Mouse (Mus musculus): ENCODE results near the gene Spata46. TPM values are rescaled to one million over a fixed set of nuclear protein-coding genes. Genes with fewer than 3 reads are reported as not detected.

Spata46 gene
- total and polyA plus RNA-seq, 3 experiments: 0.13 TPM; not detected in 2

GRCm38 (mm10) chr1:170332775-170333174 lies 24.2 kb downstream of the Spata46 start:
- TF ChIP-seq ZNF384 (IDR thresholded peaks at IDR 0.05; ENCODE audit: low read depth, low read length) (no peak), MAX (IDR thresholded peaks at IDR 0.05; ENCODE audit: low read length) (no peak), POLR2A (IDR thresholded peaks at IDR 0.05; ENCODE audit: control insufficient read depth in 1 of 2, insufficient read depth in 1 of 2, low read depth in 1 of 2, low read length in 2 of 2, poor library complexity in 1 of 2) (no peak), UBTF (IDR thresholded peaks at IDR 0.05; ENCODE audit: borderline replicate concordance, insufficient read depth, low read depth, low read length) (no peak), CHD2 (IDR thresholded peaks at IDR 0.05; ENCODE audit: low read length) (no peak), JUND (IDR thresholded peaks at IDR 0.05; ENCODE audit: low read depth, low read length) (no peak), GATA1 (IDR thresholded peaks at IDR 0.05; ENCODE audit: low read depth, low read length) (no peak), TAL1 (IDR thresholded peaks at IDR 0.05; ENCODE audit: low read length) (no peak), SMC3 (IDR thresholded peaks at IDR 0.05; ENCODE audit: low read depth, low read length) (no peak), CTCF (IDR thresholded peaks at IDR 0.05 in 2 of 3, conservative IDR thresholded peaks at IDR 0.05 in 1 of 3; ENCODE audit: control insufficient read depth in 1 of 3, insufficient read depth in 1 of 3, low read depth in 2 of 3, low read length in 3 of 3, poor library complexity in 1 of 3, severe bottlenecking in 1 of 3) (no peak), MEF2A (IDR thresholded peaks at IDR 0.05; ENCODE audit: extremely low read depth, insufficient replicate concordance, low read depth, low read length, poor library complexity, severe bottlenecking) (no peak), KAT2A (conservative IDR thresholded peaks at IDR 0.05; ENCODE audit: low read depth, low read length) (no peak), EP300 (IDR thresholded peaks at IDR 0.05; ENCODE audit: low read depth in 1 of 2, low read length in 2 of 2) (no peak), MXI1 (IDR thresholded peaks at IDR 0.05; ENCODE audit: low read depth, low read length) (no peak), MYC (IDR thresholded peaks at IDR 0.05; ENCODE audit: low read depth, low read length) (no peak), NRF1 (IDR thresholded peaks at IDR 0.05; ENCODE audit: insufficient read depth, low read depth, low read length, poor library complexity, severe bottlenecking) (no peak), HCFC1 (IDR thresholded peaks at IDR 0.05; ENCODE audit: low read depth, low read length) (no peak)
- H3K9me3 ChIP-seq (replicated peaks; ENCODE audit: insufficient read depth, low read length): no peaks in the 10 kb centered on the region
- H3K27me3 ChIP-seq (ENCODE audit: control insufficient read depth in 1 of 2, insufficient read depth in 2 of 2, low read length in 2 of 2): no peaks in the 10 kb centered on the region
- H3K4me1 ChIP-seq (ENCODE audit: control insufficient read depth in 1 of 2, insufficient read depth in 2 of 2, low read length in 2 of 2): no peaks in the 10 kb centered on the region
- H3K9ac ChIP-seq (ENCODE audit: control insufficient read depth, low read depth, low read length, poor library complexity, severe bottlenecking): no peak overlapping the region
- H3K79me2 ChIP-seq (ENCODE audit: control insufficient read depth, insufficient read depth, low read length, poor library complexity): no peaks in the 10 kb centered on the region
- no peak overlapping the region for H3K4me3 ChIP-seq (ENCODE audit: control insufficient read depth in 1 of 2, insufficient read depth in 1 of 2, low read depth in 2 of 2, low read length in 2 of 2)
- no peaks in the 10 kb centered on the region for H3K36me3 ChIP-seq (ENCODE audit: control insufficient read depth in 1 of 2, insufficient read depth in 2 of 2, low read length in 2 of 2)
- no peak overlapping the region for H3K27ac ChIP-seq (ENCODE audit: control insufficient read depth, low read depth, low read length)
- DNase-seq (ENCODE audit: low read depth, low spot score): no peak

GRCm38 (mm10) chr1:170339943-170340342 lies 31.3 kb downstream of the Spata46 start:
- Histone ChIP-seq H3K79me2 (ENCODE audit: control insufficient read depth, insufficient read depth, low read length, poor library complexity) (no peaks in the 10 kb centered on the region), H3K36me3 (ENCODE audit: control insufficient read depth in 1 of 2, insufficient read depth in 2 of 2, low read length in 2 of 2) (no peaks in the 10 kb centered on the region), H3K4me1 (ENCODE audit: control insufficient read depth in 1 of 2, insufficient read depth in 2 of 2, low read length in 2 of 2) (no peaks in the 10 kb centered on the region), H3K9me3 (replicated peaks; ENCODE audit: insufficient read depth, low read length) (no peaks in the 10 kb centered on the region), H3K27me3 (ENCODE audit: control insufficient read depth in 1 of 2, insufficient read depth in 2 of 2, low read length in 2 of 2) (no peaks in the 10 kb centered on the region), H3K4me3 (ENCODE audit: control insufficient read depth in 1 of 2, insufficient read depth in 1 of 2, low read depth in 2 of 2, low read length in 2 of 2) (no peak overlapping the region), H3K27ac (ENCODE audit: control insufficient read depth, low read depth, low read length) (no peak overlapping the region), H3K9ac (ENCODE audit: control insufficient read depth, low read depth, low read length, poor library complexity, severe bottlenecking) (no peak overlapping the region)
- TF ChIP-seq RAD21 (IDR thresholded peaks at IDR 0.05; ENCODE audit: low read depth, low read length) (no peak), POLR2AphosphoS5 (IDR thresholded peaks at IDR 0.05; ENCODE audit: borderline replicate concordance, low read depth, low read length) (no peak), KAT2A (conservative IDR thresholded peaks at IDR 0.05; ENCODE audit: low read depth, low read length) (no peak), MAZ (IDR thresholded peaks at IDR 0.05; ENCODE audit: low read depth, low read length) (no peak), MEF2A (IDR thresholded peaks at IDR 0.05; ENCODE audit: extremely low read depth, insufficient replicate concordance, low read depth, low read length, poor library complexity, severe bottlenecking) (no peak), GATA1 (IDR thresholded peaks at IDR 0.05; ENCODE audit: low read depth, low read length) (no peak), NRF1 (IDR thresholded peaks at IDR 0.05; ENCODE audit: insufficient read depth, low read depth, low read length, poor library complexity, severe bottlenecking) (no peak), ZC3H11A (IDR thresholded peaks at IDR 0.05; ENCODE audit: low read depth, low read length) (no peak), BHLHE40 (IDR thresholded peaks at IDR 0.05; ENCODE audit: borderline replicate concordance, low read depth, low read length) (no peak), SIN3A (IDR thresholded peaks at IDR 0.05; ENCODE audit: low read length) (no peak), RCOR1 (IDR thresholded peaks at IDR 0.05; ENCODE audit: low read depth, low read length) (no peak), TAL1 (IDR thresholded peaks at IDR 0.05; ENCODE audit: low read length) (no peak), ZNF384 (IDR thresholded peaks at IDR 0.05; ENCODE audit: low read depth, low read length) (no peak), NELFE (IDR thresholded peaks at IDR 0.05; ENCODE audit: low read depth, low read length) (no peak), USF2 (IDR thresholded peaks at IDR 0.05; ENCODE audit: borderline replicate concordance in 1 of 2, insufficient read depth in 1 of 2, low read depth in 1 of 2, low read length in 2 of 2) (no peak), MYB (IDR thresholded peaks at IDR 0.05; ENCODE audit: low read depth, low read length) (no peak), GABPA (IDR thresholded peaks at IDR 0.05; ENCODE audit: low read depth, low read length) (no peak), CHD1 (IDR thresholded peaks at IDR 0.05; ENCODE audit: low read depth, low read length) (no peak), USF1 (IDR thresholded peaks at IDR 0.05; ENCODE audit: low read depth, low read length) (no peak), ZKSCAN1 (IDR thresholded peaks at IDR 0.05; ENCODE audit: low read depth, low read length) (no peak)
- DNase-seq (ENCODE audit: low read depth, low spot score): peak; percentile 4

All from MEL (cell line).